Mouse (Mus musculus) C2C12 (cell line): ENCODE measurements around the gene Nsrp1. TPM values are rescaled to one million over a fixed set of nuclear protein-coding genes. Genes with fewer than 3 reads are reported as not detected.

Experiments used
- H3K27me3 ChIP-seq: one replicate; pipeline ENCODE4 v1.6.1; 2011; ENCODE audit not compliant: control insufficient read depth, insufficient read depth, insufficient read length
- H3K36me3 ChIP-seq: one replicate; pipeline ENCODE4 v1.6.1; 2011; ENCODE audit not compliant: control insufficient read depth, insufficient read depth
- H3K4me3 ChIP-seq: one replicate; pipeline ENCODE4 v1.5.1; 2011; ENCODE audit warnings: mild to moderate bottlenecking, control low read depth; ENCODE audit not compliant: poor library complexity, insufficient read depth, severe bottlenecking
- H3K79me2 ChIP-seq: one replicate; pipeline ENCODE4 v1.6.1; 2011; ENCODE audit not compliant: control insufficient read depth, insufficient read depth
- H3K79me3 ChIP-seq: one replicate; pipeline ENCODE4 v1.6.1; 2011; ENCODE audit warnings: low read depth, control low read depth
- H3ac ChIP-seq: one replicate; pipeline ENCODE3; 2011; ENCODE audit warnings: low read depth; ENCODE audit not compliant: control insufficient read depth, insufficient read length
- CEBPB ChIP-seq: IDR thresholded peaks from one replicate; pipeline ENCODE4 v1.6.1; 2011; ENCODE audit warnings: low read depth, mild to moderate bottlenecking, control low read depth, moderate library complexity
- CTCF ChIP-seq: IDR thresholded peaks from one replicate; pipeline ENCODE4 v1.5.1; 2011; ENCODE audit not compliant: control insufficient read depth, insufficient read depth, insufficient read length
- FOSL1 ChIP-seq: IDR thresholded peaks from one replicate; pipeline ENCODE4 v1.8.0; 2011; ENCODE audit warnings: mild to moderate bottlenecking, low read length; ENCODE audit not compliant: poor library complexity, insufficient read depth, severe bottlenecking
- MAX ChIP-seq: IDR thresholded peaks from one replicate; pipeline ENCODE4 v1.6.1; 2011; ENCODE audit warnings: mild to moderate bottlenecking, control low read depth
- MYOD1 ChIP-seq: IDR thresholded peaks from one replicate; pipeline ENCODE4 v1.6.1; 2011; ENCODE audit warnings: low read depth; ENCODE audit not compliant: control insufficient read depth, insufficient read length
- MYOG ChIP-seq: IDR thresholded peaks from one replicate; pipeline ENCODE4 v1.6.1; 2011; ENCODE audit not compliant: control insufficient read depth, insufficient read length; ENCODE audit errors: extremely low read depth
- USF1 ChIP-seq: IDR thresholded peaks from one replicate; pipeline ENCODE4 v1.6.1; 2011; ENCODE audit warnings: low read depth, mild to moderate bottlenecking, control low read depth, moderate library complexity
- polyA plus RNA-seq: library from polyadenylated mRNA; unstranded; fragments of >200 nt; fragmentation: generic; extraction: Trizol; gene quantifications from one replicate; pipeline ENCODE4 v1.2.1, GENCODE M21; 2012; ENCODE audit warnings: missing spikeins

Gene Nsrp1
- polyA plus RNA-seq, 1 experiment = 2.7 TPM

DNA sequence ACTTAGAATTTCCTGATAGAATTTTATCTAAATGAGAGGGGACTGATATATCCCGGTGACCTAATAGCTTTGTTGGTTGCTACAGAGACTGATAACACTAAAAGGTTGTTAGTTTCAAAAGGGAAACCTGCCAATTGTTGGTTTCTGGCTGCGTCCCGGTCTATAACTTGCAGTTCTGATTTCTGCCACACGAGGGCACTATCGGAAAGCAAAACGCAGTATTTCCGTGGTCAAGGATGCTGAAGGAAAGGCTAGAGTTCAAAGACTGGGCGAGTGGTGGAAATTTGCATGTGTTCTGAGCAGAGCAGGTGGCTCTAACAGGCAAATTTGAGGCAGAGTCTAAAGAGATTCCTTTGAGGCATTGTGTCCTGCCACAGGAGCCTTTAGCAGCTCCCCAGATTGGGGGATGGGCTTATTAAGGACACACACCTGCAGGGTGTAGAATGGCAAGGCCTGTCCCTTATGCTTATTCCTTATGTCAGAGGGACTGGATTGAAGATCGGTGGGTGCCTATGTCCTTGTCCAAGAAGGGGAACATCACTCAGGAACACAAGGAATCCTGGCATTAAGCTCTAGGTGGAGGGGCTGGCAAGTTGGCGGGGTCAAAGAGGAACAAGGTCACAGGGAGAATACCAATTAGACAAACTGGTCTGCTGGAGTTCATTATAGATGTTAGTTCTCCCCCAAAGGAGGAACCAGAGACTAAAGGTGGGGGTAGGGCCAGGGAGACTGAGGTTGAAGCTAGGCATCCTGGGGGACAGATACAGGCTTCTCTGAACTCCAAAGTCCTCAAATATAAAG is 22.1 kb upstream of the Nsrp1 start:
- no peak overlapping the region for H3K4me3 ChIP-seq
- TF ChIP-seq MAX = peak; percentile 31
- TF ChIP-seq MYOD1 = no peak
- TF ChIP-seq CTCF = peak; percentile 70

GRCm38 (mm10) chr11:77098332-77098972 is 20.2 kb upstream of the Nsrp1 start:
- Histone ChIP-seq H3K79me3 (no peaks in the 10 kb centered on the region), H3K27me3 (peaks cover 19% of the 10 kb centered on the region), H3ac (no peak overlapping the region), H3K4me3 (no peak overlapping the region), H3K79me2 (no peaks in the 10 kb centered on the region), H3K36me3 (no peaks in the 10 kb centered on the region)
- TF ChIP-seq MYOG (no peak), USF1 (no peak), FOSL1 (no peak), MAX (no peak), MYOD1 (no peak), CEBPB (peak; percentile 38), CTCF (no peak)

More for the DNA sequence above, 22.1 kb upstream of the Nsrp1 start:
- Histone ChIP-seq H3K79me3 (no peaks in the 10 kb centered on the region), H3K36me3 (no peaks in the 10 kb centered on the region), H3K79me2 (no peaks in the 10 kb centered on the region), H3ac (no peak overlapping the region), H3K27me3 (peaks cover 19% of the 10 kb centered on the region)

DNA sequence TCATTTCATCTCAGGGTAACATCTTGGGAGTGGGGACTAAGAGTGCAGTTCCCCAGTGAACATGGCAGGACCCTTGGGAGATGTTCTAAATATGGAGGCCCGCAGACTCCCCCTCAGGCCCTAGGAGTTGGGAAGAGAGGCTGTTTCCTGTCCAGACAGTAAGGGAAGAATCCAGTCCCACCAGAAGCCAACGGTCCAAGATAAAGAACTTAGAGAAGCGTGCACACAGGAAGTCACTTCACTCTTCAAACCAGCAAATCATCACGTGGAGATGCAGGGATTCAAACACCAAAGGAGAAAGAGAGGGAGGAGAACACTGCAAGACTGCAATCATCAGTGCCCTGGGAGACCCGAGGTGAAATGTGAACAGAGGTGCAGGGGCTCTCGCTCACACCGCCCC is 18.8 kb upstream of the Nsrp1 start:
- Histone ChIP-seq H3K79me2 (no peaks in the 10 kb centered on the region), H3K36me3 (no peaks in the 10 kb centered on the region), H3ac (no peak overlapping the region), H3K4me3 (no peak overlapping the region), H3K79me3 (no peaks in the 10 kb centered on the region), H3K27me3 (peaks cover 12% of the 10 kb centered on the region)
- TF ChIP-seq FOSL1 = no peak
- no peak for TF ChIP-seq CTCF
- no peak for TF ChIP-seq MYOG
- TF ChIP-seq CEBPB = no peak
- TF ChIP-seq MAX = no peak
- TF ChIP-seq USF1 = no peak
- TF ChIP-seq MYOD1 = no peak

- Histone ChIP-seq H3K4me3 (no peak overlapping the region), H3K79me2 (no peaks in the 10 kb centered on the region), H3K27me3 (peaks cover 10% of the 10 kb centered on the region), H3K36me3 (no peaks in the 10 kb centered on the region), H3K79me3 (no peaks in the 10 kb centered on the region), H3ac (no peak overlapping the region)
- TF ChIP-seq MYOD1 (no peak), USF1 (no peak), FOSL1 (no peak), CTCF (no peak), MYOG (no peak), CEBPB (no peak), MAX (no peak)
Observed at GRCm38 (mm10) chr11:77096581-77096980, 18.3 kb upstream of the Nsrp1 start.

GRCm38 (mm10) chr11:77095206-77095605 is 17.0 kb upstream of the Nsrp1 start:
- H3ac ChIP-seq = no peak overlapping the region
- H3K4me3 ChIP-seq = no peak overlapping the region
- H3K79me2 ChIP-seq = no peaks in the 10 kb centered on the region
- no peak for TF ChIP-seq MAX
- TF ChIP-seq CTCF = no peak
- TF ChIP-seq FOSL1 = no peak
- no peak for TF ChIP-seq USF1
- TF ChIP-seq MYOD1 = no peak
- TF ChIP-seq MYOG = no peak
- peaks cover 10% of the 10 kb centered on the region for H3K27me3 ChIP-seq
- H3K79me3 ChIP-seq = no peaks in the 10 kb centered on the region
- no peaks in the 10 kb centered on the region for H3K36me3 ChIP-seq
